Mouse (Mus musculus): Measurements from ENCODE around the gene Ewsr1. TPM values are rescaled to one million over a fixed set of nuclear protein-coding genes. Genes with fewer than 3 reads are reported as not detected.

Ewsr1 gene
- polyA plus RNA-seq, 1 experiment, result 510 TPM

DNA sequence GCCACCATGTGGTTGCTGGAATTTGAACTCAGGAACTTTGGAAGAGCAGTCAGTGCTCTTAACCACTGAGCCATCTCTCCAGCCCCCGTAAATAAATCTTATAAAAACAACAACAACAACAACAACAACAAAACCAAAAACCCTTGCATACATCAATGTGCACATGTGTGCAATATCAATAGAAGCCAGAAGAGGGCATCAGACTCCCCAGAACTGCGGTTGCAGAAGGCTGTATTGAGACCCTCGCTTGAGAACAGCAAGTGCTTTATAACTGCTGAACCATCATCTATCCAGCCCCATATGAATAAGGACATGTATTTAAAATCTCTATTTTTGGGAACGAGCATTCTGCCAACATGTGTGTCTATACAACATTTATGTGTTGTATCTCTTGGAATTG lies 24.2 kb downstream of the Ewsr1 start:
- Histone ChIP-seq H3K36me3 (ENCODE audit: control insufficient read depth, insufficient read depth, low read length) (peaks cover 1% of the 10 kb centered on the region), H3K4me3 (ENCODE audit: control insufficient read depth, low read depth, low read length) (no peak overlapping the region), H3K27me3 (ENCODE audit: control insufficient read depth, insufficient read depth, low read length) (no peaks in the 10 kb centered on the region), H3K27ac (ENCODE audit: control insufficient read depth, insufficient read depth, low read depth, low read length) (no peak overlapping the region), H3K4me1 (ENCODE audit: control insufficient read depth, insufficient read depth, low read length) (no peaks in the 10 kb centered on the region)
- TF ChIP-seq POLR2A (IDR thresholded peaks at IDR 0.05; ENCODE audit: control insufficient read depth, low read depth, low read length), result no peak
- TF ChIP-seq CTCF (IDR thresholded peaks at IDR 0.05; ENCODE audit: control insufficient read depth, insufficient read depth, insufficient replicate concordance, low read depth, low read length), result no peak

GRCm38 (mm10) chr11:5068126-5068971 lies 30.7 kb downstream of the Ewsr1 start:
- Histone ChIP-seq H3K4me1 (ENCODE audit: control insufficient read depth, insufficient read depth, low read length) (peaks cover 20% of the 10 kb centered on the region), H3K36me3 (ENCODE audit: control insufficient read depth, insufficient read depth, low read length) (peaks cover 2% of the 10 kb centered on the region; the same call in 1 of the 2 replicates)
- no peak for TF ChIP-seq POLR2A (IDR thresholded peaks at IDR 0.05; ENCODE audit: control insufficient read depth, low read depth, low read length)
- no peak for TF ChIP-seq CTCF (IDR thresholded peaks at IDR 0.05; ENCODE audit: control insufficient read depth, insufficient read depth, insufficient replicate concordance, low read depth, low read length)

DNA sequence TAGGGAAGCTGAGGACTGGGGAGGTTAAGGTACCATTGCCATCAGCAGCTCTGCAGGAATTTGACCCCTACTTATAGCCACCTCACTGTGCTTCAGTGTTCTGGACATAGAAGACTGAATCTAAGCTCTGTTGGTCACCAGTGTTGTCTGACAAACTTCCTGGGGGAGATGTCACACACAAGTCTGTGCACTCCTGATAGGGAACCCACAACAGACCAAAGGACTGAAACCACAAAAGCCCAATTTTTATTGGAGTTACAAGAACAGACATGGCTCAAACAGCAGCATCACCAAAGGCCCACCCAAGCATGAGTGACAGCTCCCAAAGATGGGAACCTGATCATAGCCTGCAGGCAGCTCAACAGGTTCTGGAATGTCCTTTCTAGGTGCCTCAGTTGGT lies 32.0 kb downstream of the Ewsr1 start:
- H3K27me3 ChIP-seq (ENCODE audit: control insufficient read depth, insufficient read depth, low read length), result no peaks in the 10 kb centered on the region
- peaks cover 32% of the 10 kb centered on the region for H3K4me1 ChIP-seq (ENCODE audit: control insufficient read depth, insufficient read depth, low read length)
- no peak overlapping the region for H3K27ac ChIP-seq (ENCODE audit: control insufficient read depth, insufficient read depth, low read depth, low read length)
- TF ChIP-seq CTCF (IDR thresholded peaks at IDR 0.05; ENCODE audit: control insufficient read depth, insufficient read depth, insufficient replicate concordance, low read depth, low read length) (no peak), POLR2A (IDR thresholded peaks at IDR 0.05; ENCODE audit: control insufficient read depth, low read depth, low read length) (no peak)
- 0 out of 2 replicates have a peak, but pooled peaks cover 1% of the 10 kb centered on the region for H3K36me3 ChIP-seq (ENCODE audit: control insufficient read depth, insufficient read depth, low read length)
- no peak overlapping the region for H3K4me3 ChIP-seq (ENCODE audit: control insufficient read depth, low read depth, low read length)

More at GRCm38 (mm10) chr11:5068126-5068971, 30.7 kb downstream of the Ewsr1 start:
- no peak overlapping the region for H3K4me3 ChIP-seq (ENCODE audit: control insufficient read depth, low read depth, low read length)
- 0 out of 2 replicates have a peak overlapping the region, but pooled peaks have one; percentile 1 for H3K27ac ChIP-seq (ENCODE audit: control insufficient read depth, insufficient read depth, low read depth, low read length)
- no peaks in the 10 kb centered on the region for H3K27me3 ChIP-seq (ENCODE audit: control insufficient read depth, insufficient read depth, low read length)

DNA sequence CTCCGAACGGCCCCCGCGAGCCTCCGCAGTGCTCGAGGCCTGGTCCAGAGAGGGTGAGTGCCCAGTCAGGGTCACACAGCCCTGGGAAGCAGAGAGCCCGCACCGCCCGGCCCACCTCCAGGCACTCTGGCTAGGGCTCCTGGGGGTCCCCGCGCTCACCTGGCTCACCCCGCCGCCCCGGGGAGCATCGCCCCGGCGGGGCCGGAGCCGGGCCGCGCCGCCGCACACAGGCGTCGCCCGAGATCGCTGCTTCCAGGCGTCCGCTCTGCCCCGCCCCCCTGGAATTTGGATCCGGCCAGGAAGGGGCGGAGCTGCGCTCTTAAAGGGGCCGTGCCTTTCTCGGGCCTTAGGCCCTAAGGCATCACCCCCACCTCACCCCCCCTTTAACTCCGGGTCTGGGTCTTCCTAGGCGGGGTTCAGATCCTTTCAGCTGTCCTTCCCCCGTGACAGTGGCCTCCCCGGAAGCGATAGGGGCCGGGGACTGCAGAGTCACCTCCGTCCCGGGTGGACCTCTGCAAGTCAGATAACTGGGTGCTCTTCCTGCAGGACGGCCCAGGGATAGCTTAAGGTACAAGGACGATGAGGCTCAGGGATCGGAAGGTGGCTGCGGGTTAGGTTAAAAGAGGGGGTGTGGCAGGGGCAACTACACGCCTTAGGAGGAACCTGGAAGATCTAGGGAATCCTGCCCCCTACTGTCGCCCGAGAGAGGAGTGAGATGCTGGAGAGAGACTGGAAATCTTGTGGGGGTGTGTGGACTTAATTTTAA lies 33.8 kb downstream of the Ewsr1 start, which contains the start of gene Gas2l1:
Gene Gas2l1, minus strand, starts transcription at position 272 of the 766 bp plus-strand sequence.
- peaks cover 42% of the 10 kb centered on the region for H3K4me1 ChIP-seq (ENCODE audit: control insufficient read depth, insufficient read depth, low read length)
- no peaks in the 10 kb centered on the region for H3K27me3 ChIP-seq (ENCODE audit: control insufficient read depth, insufficient read depth, low read length)
- TF ChIP-seq CTCF (IDR thresholded peaks at IDR 0.05; ENCODE audit: control insufficient read depth, insufficient read depth, insufficient replicate concordance, low read depth, low read length) (peak; percentile 38), POLR2A (IDR thresholded peaks at IDR 0.05; ENCODE audit: control insufficient read depth, low read depth, low read length) (peak; percentile 32)
- peak within 1 kb of the TSS; percentile 70 for H3K27ac ChIP-seq (ENCODE audit: control insufficient read depth, insufficient read depth, low read depth, low read length)
- H3K36me3 ChIP-seq (ENCODE audit: control insufficient read depth, insufficient read depth, low read length), result 0 out of 2 replicates have a peak, but pooled peaks cover 1% of the 10 kb centered on the region
- peak within 1 kb of the TSS; percentile 93 for H3K4me3 ChIP-seq (ENCODE audit: control insufficient read depth, low read depth, low read length)

DNA sequence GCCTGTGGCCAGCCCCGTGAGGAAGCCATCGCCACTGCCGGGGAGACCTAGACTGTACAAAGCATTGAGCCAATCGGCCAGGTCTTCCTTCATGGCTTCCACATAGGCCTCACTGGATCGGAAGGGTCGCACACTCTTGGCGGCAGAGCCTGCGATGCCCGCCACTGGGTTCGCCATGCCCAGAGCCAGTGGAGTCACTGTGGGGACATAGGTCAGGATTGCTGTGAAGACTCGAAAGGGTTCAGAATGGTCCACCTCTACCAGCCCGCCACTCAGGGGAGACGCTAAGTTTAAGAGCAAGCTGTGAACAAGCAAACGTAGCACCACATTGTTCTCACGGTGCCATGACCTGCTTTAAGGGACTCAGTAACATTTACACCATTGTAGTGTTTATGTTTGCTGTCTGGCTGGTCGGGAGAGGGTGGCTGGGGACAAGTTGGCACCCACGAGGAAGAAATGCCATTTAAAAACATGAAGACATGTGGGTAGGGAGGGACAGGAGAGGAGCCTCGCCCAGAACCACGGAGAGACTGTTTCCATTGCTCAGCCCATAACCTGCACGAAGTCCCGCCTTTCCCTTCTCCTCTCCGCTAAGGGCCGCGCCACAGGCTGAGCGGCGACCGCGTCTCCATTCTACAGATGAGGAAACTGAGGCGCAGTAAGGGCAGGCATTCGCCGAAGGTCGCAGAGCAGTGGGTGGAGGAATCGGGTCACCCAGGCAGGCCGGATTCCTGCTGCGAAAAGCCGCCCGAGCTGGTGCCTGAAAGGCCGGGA lies 34.6 kb downstream of the Ewsr1 start:
- Histone ChIP-seq H3K27me3 (ENCODE audit: control insufficient read depth, insufficient read depth, low read length) (no peaks in the 10 kb centered on the region), H3K4me1 (ENCODE audit: control insufficient read depth, insufficient read depth, low read length) (peaks cover 46% of the 10 kb centered on the region), H3K4me3 (ENCODE audit: control insufficient read depth, low read depth, low read length) (peak overlapping the region; percentile 93), H3K36me3 (ENCODE audit: control insufficient read depth, insufficient read depth, low read length) (0 out of 2 replicates have a peak, but pooled peaks cover 1% of the 10 kb centered on the region), H3K27ac (ENCODE audit: control insufficient read depth, insufficient read depth, low read depth, low read length) (peak overlapping the region; percentile 70)
- TF ChIP-seq POLR2A (IDR thresholded peaks at IDR 0.05; ENCODE audit: control insufficient read depth, low read depth, low read length) (no peak), CTCF (IDR thresholded peaks at IDR 0.05; ENCODE audit: control insufficient read depth, insufficient read depth, insufficient replicate concordance, low read depth, low read length) (no peak)

- Histone ChIP-seq H3K36me3 (ENCODE audit: control insufficient read depth, insufficient read depth, low read length) (no peaks in the 10 kb centered on the region), H3K27me3 (ENCODE audit: control insufficient read depth, insufficient read depth, low read length) (no peaks in the 10 kb centered on the region), H3K4me3 (ENCODE audit: control insufficient read depth, low read depth, low read length) (peak overlapping the region; percentile 93), H3K4me1 (ENCODE audit: control insufficient read depth, insufficient read depth, low read length) (peaks cover 53% of the 10 kb centered on the region), H3K27ac (ENCODE audit: control insufficient read depth, insufficient read depth, low read depth, low read length) (peak overlapping the region; percentile 70)
- TF ChIP-seq CTCF (IDR thresholded peaks at IDR 0.05; ENCODE audit: control insufficient read depth, insufficient read depth, insufficient replicate concordance, low read depth, low read length), result no peak
- 0 out of 2 replicates have a peak, but pooled peaks have one; percentile 9 for TF ChIP-seq POLR2A (IDR thresholded peaks at IDR 0.05; ENCODE audit: control insufficient read depth, low read depth, low read length)
These were observed 35.3 kb downstream of the Ewsr1 start for GRCm38 (mm10) chr11:5063561-5064281.
